Mouse (Mus musculus): ENCODE results near the gene Rgs2. TPM values are rescaled to one million over a fixed set of nuclear protein-coding genes. Genes with fewer than 3 reads are reported as not detected.

Gene Rgs2
- polyA plus RNA-seq, 1 experiment from 2014 or later, result 48.0 TPM

- Histone ChIP-seq H3K36me3 (no peaks in the 10 kb centered on the region), H3K9me3 (replicated peaks) (no peaks in the 10 kb centered on the region), H3K27ac (replicated peaks) (no peak overlapping the region), H3K27me3 (ENCODE audit: low read depth, poor library complexity, severe bottlenecking) (no peaks in the 10 kb centered on the region), H3K4me1 (no peaks in the 10 kb centered on the region), H3K4me3 (no peak overlapping the region)
- DNase-seq (ENCODE audit: low spot score), result no peak
- 91% methylated on average over 2 of the region's 2 CpGs for WGBS
Observed at GRCm38 (mm10) chr1:143974637-143975036, 29.3 kb downstream of the Rgs2 start.

GRCm38 (mm10) chr1:143962301-143962700 is 41.7 kb downstream of the Rgs2 start:
- Histone ChIP-seq H3K4me3 (no peak overlapping the region), H3K4me1 (no peaks in the 10 kb centered on the region), H3K27ac (replicated peaks) (no peak overlapping the region), H3K9me3 (replicated peaks) (no peaks in the 10 kb centered on the region), H3K36me3 (no peaks in the 10 kb centered on the region), H3K27me3 (ENCODE audit: low read depth, poor library complexity, severe bottlenecking) (no peaks in the 10 kb centered on the region)
- WGBS, result 82% methylated on average over 3 of the region's 3 CpGs
- no peak for DNase-seq (ENCODE audit: low spot score)

- WGBS, result 76% methylated on average over 2 of the region's 2 CpGs
- Histone ChIP-seq H3K36me3 (no peaks in the 10 kb centered on the region), H3K9me3 (replicated peaks) (no peaks in the 10 kb centered on the region), H3K27me3 (ENCODE audit: low read depth, poor library complexity, severe bottlenecking) (no peaks in the 10 kb centered on the region), H3K27ac (replicated peaks) (no peak overlapping the region), H3K4me1 (no peaks in the 10 kb centered on the region), H3K4me3 (no peak overlapping the region)
- DNase-seq (ENCODE audit: low spot score), result no peak
Observed at GRCm38 (mm10) chr1:143960340-143960739, 43.6 kb downstream of the Rgs2 start.

GRCm38 (mm10) chr1:143956090-143956489 is 47.9 kb downstream of the Rgs2 start:
- Histone ChIP-seq H3K27me3 (ENCODE audit: low read depth, poor library complexity, severe bottlenecking) (no peaks in the 10 kb centered on the region), H3K4me1 (no peaks in the 10 kb centered on the region), H3K27ac (replicated peaks) (no peak overlapping the region), H3K36me3 (no peaks in the 10 kb centered on the region), H3K9me3 (replicated peaks) (no peaks in the 10 kb centered on the region), H3K4me3 (no peak overlapping the region)
- no peak for DNase-seq (ENCODE audit: low spot score)
- WGBS, result 84% methylated on average over 1 of the region's 1 CpGs

GRCm38 (mm10) chr1:143952841-143953240 is 51.1 kb downstream of the Rgs2 start:
- Histone ChIP-seq H3K9me3 (replicated peaks) (no peaks in the 10 kb centered on the region), H3K27me3 (ENCODE audit: low read depth, poor library complexity, severe bottlenecking) (no peaks in the 10 kb centered on the region), H3K36me3 (no peaks in the 10 kb centered on the region), H3K4me3 (no peak overlapping the region), H3K27ac (replicated peaks) (no peak overlapping the region), H3K4me1 (no peaks in the 10 kb centered on the region)
- WGBS, result 81% methylated on average over 2 of the region's 2 CpGs
- no peak for DNase-seq (ENCODE audit: low spot score)

Other genes with a start within 250 kb of the Rgs2 start
- 33.8 and 43.8 TPM in 2 replicates for gene Trove2, start 227.1 kb downstream of the Rgs2 start, polyA plus RNA-seq (2016; fragmentation: Nextera tagmentation; extraction: Ambion mirVana)
- gene Uchl5, start 226.9 kb downstream of the Rgs2 start, polyA plus RNA-seq (2016; fragmentation: Nextera tagmentation; extraction: Ambion mirVana), result 102 and 116 TPM in 2 replicates
- 1.5 and 2.5 TPM in 2 replicates for gene Rgs13, start 173.2 kb upstream of the Rgs2 start, polyA plus RNA-seq (2016; fragmentation: Nextera tagmentation; extraction: Ambion mirVana)
- gene Rgs1, start 245.1 kb upstream of the Rgs2 start, polyA plus RNA-seq (2016; fragmentation: Nextera tagmentation; extraction: Ambion mirVana), result not detected in 2 replicates